Mouse (Mus musculus): ENCODE data around the gene Auh.

DNA sequence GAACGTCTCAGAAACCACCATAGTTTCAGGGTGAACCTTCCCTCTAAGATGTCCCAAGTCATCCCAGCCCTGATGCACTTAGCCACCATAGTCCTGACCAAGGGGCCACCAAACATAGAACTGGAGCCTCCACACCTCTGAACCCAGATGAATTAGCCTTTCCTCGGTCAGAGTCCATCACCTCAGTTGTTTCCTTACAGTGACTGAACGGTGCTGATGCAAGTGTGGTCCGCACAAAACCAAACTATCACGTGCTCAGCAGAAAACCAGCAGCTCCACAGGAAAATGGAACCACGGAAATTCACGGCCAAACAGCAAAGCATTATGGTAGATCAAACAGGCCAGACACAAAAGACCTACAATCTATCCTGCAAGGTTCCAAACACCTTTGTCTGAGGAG lies 15.6 kb downstream of the Auh start:
- no peak for TF ChIP-seq CTCF (conservative IDR thresholded peaks at IDR 0.05; ENCODE audit: insufficient read depth, insufficient read length, low read depth, low read length)
- no peak for TF ChIP-seq POLR2A (IDR thresholded peaks at IDR 0.05; ENCODE audit: low read depth, low read length)
